Mouse (Mus musculus) left cerebral cortex, adult 8-10 months (tissue): ENCODE data around the gene Gm28230. TPM values are rescaled to one million over a fixed set of nuclear protein-coding genes. Genes with fewer than 3 reads are reported as not detected.

Source experiments
- DNase-seq, 2 experiments: peaks; one replicate each; pipeline ENCODE4 v3.0.0; 2022; ENCODE audit warnings: low spot score in 2 of 2
- total RNA-seq, 4 experiments: library from RNA; stranded (reverse); gene quantifications; 2 replicates each; pipeline ENCODE4 v1.2.4; 2022

The Gm28230 gene
- total RNA-seq, 4 experiments from 2014 or later: not detected

DNA sequence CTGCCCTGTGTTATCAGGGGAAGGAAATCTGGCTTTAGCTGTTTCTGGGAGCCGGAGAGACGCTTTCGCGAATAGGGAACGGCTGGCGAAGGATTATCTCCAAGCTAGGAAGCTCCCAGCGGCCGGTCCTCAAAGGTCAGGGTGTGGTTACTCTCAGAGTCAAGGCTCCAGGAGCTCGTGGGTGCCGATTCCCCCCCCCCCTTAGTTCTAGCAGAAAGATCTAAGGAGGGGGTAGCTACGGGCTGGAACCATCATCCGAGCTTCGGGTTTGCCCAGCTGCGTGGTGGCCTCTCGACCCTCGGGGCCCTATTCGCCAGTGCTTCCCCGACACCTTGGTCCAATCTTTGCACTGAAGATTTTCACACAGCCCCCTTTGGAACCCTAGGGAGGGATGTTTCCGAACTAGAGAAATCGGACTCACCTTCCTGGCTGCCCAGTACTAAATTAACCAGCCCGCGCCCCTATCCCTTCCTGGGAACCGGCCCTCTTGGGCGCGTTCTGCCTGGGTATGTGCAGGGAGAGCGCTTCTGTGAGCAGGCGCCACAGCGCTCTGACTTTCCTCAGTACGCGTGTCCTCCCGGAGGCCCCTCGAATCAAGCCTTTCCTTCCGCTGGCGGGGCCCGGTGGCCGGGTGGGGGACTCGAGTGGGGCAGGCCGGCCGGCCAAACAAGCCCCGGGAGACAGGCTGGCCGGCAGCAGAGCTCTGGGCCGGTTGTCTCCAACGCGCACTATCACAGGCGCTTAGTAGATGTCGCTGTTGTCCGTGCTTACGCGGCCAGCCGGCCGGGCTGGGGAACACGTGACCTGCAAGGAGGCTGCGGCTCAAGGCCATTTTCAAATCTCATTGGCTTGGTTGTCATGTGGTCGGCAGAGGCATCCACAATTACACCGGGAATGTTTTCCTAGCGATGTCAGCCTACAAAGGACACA, 35.2 kb upstream of the Gm28230 start, which contains the start of gene Hoxd10:
Hoxd10 (plus strand) TSS at position 903 of the 930 bp plus-strand sequence.
- DNase-seq: no peak

DNA sequence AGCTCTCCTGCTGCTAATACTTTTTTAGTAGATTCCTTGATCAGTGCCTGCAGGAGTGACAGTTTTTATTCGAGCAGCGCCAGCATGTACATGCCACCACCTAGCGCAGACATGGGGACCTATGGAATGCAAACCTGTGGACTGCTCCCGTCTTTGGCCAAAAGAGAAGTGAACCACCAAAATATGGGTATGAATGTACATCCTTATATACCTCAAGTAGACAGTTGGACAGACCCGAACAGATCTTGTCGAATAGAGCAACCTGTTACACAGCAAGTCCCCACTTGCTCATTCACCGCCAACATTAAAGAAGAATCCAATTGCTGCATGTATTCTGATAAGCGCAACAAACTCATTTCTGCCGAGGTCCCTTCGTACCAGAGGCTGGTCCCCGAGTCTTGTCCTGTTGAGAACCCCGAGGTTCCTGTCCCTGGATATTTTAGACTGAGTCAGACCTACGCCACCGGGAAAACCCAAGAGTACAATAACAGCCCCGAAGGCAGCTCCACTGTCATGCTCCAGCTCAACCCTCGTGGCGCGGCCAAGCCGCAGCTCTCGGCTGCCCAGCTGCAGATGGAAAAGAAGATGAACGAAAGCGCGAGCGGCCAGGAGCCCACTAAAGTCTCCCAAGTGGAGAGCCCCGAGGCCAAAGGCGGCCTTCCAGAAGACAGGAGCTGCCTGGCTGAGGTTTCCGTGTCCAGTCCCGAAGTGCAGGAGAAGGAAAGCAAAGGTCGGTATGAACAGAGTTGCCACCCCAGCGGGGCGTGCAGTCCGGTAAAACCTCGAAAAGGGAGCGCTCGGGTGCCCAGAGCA, 34.3 kb upstream of the Gm28230 start:
- no peak for DNase-seq

DNA sequence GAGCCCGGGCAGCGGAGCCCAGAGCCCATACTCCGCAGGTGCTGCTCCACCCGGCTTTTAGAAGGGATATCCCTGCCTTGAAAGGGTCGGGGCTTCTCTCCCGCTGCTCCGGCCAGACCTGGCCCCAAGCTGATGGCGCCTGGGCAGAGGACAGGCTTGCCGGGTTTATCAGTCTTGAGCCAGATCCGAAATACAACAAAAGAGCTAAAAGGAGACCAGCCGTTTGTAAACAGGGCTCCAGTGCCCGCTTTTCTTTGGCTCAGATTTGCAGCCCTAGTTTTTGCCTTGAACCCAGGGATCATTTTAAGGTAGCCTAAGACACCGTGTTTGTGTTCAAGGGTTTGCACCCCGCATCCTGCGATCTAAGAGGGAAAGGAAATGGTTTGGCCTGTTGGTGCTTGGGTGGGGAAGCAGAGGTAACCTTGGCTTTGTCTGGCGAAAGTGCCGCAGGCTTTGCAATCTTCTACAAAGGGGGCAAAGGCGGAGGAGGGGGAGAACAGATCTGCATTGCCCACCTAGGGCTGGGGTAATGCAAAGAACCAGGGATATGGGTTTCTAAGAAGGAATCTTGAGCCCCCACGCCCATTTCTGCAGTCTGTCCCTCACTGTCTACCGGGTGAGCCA, 33.6 kb upstream of the Gm28230 start:
- DNase-seq: no peak

DNA sequence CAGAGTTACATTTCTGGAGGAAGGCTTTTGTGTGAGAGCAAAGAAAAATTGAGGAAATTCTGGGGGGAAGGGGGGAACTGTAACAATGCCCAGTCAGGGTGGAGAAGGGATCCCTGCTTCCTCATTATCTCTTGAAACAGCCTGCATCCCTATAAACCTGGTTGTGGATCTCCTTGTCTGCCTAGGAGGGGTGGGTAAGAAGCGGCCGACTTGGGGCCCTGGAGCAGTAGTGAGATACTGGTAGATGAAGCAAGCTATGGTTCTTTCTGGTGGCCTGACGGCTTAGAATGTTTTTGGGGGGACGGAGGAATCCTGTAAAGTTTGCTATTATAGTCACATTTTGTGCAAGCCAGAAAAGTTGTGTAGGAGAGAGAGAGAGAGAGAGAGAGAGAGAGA, 33.1 kb upstream of the Gm28230 start:
- DNase-seq: no peak

DNA sequence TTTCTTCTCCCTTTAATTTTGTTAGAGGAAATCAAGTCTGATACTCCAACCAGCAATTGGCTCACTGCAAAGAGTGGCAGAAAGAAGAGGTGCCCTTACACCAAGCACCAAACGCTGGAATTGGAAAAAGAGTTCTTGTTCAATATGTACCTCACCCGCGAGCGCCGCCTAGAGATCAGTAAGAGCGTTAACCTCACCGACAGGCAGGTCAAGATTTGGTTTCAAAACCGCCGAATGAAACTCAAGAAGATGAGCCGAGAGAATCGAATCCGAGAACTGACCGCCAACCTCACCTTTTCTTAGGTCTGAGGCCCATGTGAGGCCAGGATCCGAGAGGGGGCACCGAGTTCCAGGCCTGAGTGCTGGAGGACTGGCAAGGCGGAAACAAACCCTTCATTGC, 32.5 kb upstream of the Gm28230 start:
- DNase-seq: no peak

DNA sequence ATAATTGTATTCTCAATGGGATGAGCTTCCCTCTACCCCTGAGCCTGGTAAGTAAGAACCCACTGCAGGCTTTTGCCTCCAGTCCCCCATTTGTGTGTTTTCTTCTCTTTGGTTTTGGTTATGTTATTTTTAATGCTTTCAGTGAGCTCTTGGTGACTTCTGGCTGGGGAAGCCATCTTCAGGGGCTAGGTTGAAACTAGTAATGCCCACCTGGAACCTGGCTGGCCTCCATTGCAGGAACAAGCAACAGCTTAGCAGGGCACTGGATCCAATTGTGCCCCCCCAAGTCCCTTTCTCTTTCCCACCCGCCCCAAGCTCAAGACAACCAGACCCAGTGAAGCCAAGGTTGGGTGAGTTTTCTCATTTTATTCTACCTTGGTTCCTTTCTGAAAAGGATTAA, 31.1 kb upstream of the Gm28230 start:
- no peak for DNase-seq

DNA sequence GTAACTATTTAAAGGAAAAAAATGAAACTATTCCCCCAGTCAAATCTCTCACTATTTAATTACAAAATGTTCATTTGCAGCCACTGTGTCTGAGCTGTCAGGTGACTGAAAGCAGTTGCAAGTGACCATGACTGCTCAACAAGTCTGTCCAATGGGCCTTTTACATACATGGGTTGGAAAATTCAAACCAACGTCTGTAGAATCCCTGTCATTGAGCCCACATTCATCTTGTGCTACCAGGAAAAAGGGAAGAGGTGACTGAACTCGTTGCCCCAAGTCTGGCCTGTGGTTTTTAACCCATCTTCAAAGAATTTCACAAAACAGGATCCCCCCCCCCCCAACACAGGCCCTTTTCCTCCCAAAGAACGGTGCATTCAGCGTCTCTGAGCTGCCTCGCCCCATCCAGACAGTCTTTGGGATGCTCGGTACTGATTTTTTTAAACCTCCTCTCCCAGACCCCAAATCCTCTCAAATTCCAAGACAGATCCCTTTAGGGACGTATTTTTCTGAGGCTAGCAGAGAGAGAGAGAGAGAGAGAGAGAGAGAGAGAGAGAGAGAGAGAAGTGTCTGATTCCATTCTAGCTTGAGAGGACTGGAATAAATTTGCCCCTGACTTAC, 30.6 kb upstream of the Gm28230 start:
- no peak for DNase-seq

DNA sequence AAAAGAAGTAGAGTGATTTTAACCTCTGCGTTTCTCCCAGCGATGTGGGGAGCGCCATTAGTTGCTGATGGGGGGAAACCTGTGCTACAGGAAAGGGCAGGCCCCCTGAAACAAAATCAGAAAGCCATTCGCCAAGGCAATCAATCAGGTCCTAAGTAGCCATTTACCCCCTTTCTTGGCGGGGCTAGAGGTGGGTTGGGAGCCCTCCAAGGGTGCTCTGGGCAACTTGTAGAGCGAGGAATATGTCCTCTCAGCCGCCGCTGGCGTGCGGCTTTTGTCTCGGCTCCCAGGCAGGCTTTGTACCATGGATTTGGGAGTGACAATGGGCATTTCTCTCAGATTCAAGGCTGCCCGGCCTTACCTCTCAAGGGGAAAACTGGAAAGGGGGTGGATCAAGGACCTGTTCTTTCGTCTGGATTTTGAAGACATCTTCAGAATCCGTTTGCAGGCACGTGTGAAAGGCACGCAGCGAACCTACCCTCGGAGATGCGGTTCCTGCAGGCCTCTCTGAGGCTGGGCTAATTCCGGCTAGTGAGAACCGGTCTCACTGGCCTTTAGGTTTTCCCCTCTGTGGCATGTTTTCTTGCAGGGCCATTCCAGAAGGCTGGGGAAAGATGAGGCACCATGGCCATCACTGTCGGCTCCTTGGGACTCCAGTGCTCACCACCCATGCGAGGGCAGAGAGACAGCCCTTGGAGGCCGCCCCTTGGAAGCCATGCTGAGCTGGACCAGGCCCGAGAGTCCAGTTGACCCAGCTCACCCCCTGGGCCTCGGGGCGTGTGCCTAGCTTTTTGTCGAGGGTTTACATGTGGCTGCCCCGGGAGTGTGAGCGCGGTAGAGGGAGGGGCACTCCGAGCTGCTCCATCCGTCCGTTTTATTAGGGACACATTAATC, 29.8 kb upstream of the Gm28230 start:
- DNase-seq: no peak

DNA sequence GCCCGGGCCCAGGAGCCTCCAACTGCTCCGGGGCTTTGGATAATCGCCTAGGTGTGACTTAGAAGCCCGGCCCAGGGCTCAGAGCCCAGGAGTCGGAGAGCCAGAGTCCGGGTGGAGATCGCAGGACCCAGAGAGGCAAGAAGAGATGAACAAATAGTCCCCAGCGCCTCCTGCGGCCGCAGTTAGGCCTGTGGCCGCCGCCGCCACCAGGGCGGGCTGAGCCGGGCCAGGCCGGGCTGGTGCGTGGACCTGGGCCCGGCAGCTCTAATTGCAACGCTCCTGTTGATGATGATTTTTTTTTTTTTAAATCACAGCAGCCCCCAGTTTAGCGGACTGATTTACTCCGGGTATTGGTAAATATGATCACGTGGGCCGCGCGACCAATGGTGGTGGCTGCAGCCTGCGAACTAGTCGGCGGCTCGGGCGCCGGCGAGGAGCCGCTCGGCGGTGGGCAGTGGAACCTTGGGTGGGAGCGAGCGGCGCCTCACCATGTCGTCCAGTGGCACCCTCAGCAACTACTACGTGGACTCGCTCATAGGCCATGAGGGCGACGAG, 28.9 kb upstream of the Gm28230 start, which contains the start of gene Hoxd9:
Hoxd9 (plus strand) TSS at position 161 of the 555 bp plus-strand sequence.
- DNase-seq: no peak

DNA sequence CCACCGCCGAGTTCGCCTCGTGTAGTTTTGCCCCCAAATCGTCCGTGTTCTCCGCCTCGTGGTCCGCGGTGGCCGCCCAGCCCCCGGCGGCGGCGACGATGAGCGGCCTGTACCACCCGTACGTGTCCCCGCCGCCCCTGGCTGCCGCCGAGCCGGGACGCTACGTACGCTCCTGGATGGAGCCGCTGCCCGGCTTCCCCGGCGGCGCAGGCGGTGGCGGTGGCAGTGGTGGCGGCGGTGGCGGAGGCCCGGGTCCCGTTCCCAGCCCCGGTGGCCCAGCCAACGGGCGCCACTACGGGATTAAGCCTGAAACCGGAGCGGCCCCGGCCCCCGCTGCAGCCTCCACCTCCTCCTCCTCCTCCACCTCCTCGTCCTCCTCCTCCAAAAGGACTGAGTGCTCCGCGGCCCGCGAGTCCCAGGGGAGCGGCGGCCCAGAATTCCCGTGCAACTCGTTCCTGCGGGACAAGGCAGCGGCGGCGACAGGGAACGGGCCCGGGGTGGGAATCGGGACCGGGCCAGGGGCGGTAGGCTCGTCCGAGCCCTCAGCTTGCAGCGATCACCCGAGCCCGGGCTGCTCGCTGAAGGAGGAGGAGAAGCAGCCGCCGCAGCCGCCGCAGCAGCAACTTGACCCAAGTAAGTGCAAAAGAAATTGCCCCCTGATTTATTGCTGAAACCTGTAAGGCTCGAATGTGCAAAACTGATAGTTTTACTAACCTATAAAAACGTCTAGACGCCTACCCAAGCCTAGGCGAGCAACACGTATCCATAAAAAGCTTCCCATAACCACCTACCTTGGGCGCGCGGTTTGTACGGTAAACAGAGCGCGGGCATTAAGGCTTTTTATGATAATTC, 28.1 kb upstream of the Gm28230 start:
- DNase-seq: no peak

DNA sequence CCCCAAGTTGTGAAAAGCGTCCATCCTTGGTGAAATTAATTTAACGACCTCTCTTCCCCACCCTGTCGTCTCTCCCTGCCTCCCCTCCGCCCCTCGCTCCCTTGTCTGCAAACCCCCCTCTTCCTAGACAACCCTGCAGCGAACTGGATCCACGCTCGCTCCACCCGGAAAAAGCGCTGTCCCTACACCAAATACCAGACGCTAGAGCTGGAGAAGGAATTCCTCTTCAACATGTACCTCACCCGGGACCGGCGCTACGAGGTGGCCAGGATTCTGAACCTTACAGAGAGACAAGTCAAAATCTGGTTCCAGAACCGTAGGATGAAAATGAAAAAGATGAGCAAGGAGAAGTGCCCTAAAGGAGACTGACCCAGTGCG, 27.5 kb upstream of the Gm28230 start:
- no peak for DNase-seq

DNA sequence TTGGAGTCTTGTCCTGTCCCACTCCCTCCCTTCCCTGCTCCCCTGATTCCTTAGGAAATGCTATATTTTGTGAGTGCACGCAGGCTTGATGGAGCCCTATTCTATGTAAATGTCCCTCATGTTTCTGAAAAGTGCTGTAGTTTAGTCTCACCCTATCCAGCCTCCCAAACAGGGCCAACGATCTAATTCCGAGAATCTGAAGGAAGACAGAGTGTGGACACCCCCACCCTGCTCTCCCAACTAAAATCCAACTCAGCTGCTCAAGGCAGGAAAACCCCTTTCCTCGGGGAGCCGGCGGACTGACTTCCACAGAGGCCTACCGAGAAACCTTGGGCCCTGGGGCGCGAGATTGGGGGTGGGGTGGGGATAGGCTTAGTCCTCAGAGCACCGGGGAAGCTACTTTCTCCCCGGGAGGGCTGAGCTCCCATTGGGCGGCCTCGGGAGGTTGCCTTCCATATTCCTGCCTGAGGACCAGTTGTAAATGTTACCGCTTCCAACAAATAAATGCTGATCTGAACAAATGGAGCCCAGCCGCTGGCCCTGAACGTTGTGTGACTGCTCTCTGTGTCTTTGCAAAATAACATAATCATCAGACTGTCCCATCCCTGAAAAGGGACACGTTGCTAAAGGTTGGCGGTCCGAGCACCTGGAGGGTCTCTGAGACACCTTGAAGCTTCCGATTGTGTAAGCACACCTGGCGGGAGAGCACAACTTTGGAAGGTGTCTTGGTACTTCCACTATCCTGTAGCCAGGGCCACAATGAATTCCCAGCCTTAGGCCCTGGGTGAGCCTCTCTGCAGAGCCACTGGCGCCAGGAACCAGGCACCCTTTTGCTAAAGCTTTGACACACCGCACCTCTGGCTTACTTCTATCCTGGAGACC, 26.6 kb upstream of the Gm28230 start:
- no peak for DNase-seq

DNA sequence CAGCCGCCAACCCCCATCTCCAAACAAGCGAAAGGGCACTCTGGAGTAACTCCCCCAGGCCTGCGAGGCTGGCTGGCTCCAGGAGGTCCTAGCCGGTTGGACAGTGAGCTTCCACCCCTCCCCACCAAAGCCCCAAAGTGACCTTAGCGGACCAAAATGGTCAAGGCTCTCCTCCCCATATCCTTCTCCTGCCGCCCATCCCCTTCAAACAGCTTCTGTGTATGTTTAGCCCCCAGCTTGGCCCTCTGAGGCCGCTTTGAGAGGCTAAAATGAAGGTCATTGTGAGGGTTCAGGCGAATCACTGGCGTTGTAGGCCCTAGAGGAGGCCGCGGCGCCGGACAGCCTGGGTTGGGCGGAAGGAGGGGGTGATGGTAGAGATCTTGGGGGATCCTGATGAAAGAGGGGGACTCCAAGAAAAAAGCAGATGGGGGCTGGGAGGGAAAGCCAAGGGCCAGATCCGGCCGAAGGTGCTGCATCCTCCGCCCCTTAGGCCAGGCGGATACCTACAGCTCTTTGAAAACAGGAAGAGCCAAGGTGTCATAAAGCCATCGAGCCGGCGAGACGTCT, 25.9 kb upstream of the Gm28230 start:
- DNase-seq: no peak

DNA sequence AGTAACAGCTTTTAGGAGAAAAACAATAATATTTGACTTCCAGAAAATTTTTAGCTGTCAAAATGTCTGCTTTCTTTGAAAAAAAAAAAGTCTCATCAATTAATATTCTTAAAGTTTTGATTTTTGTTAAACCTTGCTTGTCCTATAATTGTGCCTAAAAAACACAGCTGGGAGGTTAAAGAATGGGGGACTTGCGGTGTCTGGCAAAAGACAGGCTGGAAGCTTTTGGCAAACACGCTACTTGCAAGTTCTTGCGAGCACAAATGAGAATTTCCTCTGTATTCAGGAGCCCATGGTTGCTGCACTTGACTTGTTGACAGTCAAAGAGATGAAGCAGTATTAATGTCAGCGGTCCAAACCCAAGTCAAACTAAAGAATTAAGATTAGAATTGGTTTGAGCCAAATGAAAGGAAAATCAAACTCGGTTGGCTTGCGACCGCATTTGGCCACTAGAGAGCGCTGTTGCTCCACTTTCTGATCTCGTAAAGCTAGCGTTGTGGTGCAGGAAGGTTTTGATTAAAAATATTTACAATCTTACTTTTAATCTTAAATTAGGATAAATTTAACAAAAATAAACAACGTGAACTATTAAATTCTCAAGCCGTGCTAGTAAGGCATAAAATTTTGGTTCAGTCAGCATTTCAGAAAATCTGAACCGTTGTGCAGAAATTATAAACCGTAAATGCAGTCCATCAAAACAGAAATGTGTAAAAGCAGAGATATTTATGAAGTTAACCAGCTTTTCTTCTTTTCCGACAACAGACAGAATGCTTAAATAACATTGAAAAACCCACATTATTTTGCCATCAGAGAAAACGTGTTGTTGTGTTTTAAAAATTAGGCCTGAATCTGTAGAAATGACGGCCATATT, 24.3 kb upstream of the Gm28230 start:
- DNase-seq: peak in 1 of 2 experiments; percentile 75

DNA sequence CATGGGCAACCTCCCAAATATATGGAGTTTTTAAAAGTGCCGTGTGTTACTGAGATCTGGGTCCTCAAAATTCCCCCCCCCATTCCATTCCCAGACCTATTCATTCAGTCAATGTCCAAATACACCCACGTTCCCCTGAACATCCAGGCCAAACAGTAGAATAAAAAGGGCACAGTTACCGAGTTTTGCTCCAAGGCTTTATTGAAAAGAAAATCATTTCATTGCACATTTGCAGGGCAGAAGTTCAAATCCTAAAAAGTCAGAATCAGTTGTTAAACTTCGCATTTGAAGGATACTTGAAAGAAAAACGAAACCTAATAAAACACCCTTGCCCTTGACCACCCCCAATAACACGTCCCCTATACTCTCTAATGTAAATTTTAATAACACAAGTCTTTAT, 23.7 kb upstream of the Gm28230 start:
- DNase-seq: no peak

DNA sequence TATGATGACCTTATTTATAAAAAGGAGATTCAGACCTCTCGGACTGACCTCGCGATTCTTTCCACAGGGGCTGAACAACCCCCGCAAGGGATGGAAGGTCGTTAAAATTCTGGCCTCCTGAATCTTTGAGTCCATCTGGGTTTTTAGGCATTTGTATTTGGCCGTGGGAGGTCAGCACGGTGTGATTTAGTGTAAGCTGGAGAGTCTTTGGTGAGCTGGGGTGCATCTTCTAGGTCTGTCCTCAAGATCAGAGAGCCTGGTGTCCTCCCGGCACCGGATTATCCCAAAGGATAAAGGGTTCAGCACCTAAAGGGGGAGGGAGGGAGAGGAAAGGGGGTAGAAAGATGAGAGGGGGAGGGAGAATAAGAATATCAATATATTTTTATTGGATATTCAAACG, 23.2 kb upstream of the Gm28230 start:
- no peak for DNase-seq
